Mouse (Mus musculus) lung, postnatal 36 days (tissue): ENCODE measurements around the gene Ccdc116.

Source experiments
- DNase-seq: peaks from one replicate; pipeline ENCODE4 v3.0.0; 2022; ENCODE audit warnings: mixed read lengths

The Ccdc116 gene

DNA sequence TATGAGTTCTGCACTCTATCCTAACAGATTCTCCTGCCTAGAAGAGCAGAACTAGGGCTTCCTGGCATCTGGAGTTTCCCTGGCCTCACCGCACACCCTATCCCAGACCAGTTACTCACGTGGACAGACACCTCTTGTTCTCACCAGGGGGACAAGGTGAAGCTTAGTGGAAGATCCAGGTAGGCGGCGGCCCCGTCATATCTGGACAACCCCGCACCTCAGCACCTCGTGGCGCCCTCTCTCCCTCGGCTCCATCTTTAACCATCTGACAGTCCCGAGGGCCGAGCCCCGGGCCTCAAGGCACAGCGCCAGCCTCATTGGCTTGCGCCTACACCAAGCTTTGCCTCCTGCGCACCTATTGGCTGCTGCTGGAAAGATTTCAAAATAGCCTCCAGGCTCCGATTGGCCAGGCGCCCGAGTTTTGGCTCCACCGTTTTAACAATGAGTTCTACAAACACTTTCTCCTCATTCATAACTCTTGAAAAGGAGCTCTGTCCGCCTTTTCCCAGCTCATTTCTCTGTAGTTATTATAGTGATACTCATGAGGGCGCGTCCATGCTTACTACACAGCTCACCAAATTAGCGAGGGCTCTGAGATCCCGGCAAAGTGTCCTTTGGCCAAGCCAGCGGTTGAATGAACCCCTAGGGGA, 22.0 kb downstream of the Ccdc116 start, which contains the start of gene 2610318N02Rik:
2610318N02Rik (minus strand) TSS at position 297 of the 650 bp plus-strand sequence.
- peak; percentile 88 for DNase-seq

DNA sequence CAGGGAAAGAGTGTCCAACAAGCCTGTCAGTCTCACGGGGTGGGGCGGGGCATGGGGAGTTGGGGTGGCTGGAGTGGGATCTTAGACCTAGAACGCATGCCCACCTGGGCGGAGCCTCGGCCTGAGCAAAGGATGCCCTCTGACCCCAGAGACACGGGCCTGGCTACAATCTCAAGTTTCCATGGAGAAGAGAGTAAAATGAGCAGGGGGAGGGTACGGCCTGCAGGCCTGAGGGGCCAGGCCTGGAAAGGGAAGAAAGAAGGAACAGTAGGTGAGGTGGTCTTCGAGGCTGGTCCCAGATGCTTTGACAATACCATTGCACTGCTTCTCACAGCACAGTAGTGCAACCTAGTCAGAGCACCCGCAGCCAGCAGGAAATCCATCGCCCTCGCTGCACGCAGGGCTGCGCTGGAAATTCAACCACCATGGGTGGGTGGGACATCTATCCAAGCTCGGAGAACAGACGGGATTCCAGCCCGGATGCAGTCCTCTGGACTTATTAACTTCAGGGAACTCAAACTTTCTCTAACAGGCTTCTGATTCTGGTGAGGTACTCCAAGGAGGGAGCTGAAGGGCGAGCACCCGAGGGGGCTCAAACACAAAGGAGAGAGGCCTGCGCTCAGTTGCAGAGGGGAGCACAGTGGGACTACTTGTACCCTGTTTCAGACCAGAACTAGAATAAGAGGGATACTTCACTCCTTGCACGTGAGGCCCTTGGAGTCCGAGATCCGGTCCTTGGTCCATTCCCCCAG, 22.7 kb downstream of the Ccdc116 start:
- DNase-seq: no peak

DNA sequence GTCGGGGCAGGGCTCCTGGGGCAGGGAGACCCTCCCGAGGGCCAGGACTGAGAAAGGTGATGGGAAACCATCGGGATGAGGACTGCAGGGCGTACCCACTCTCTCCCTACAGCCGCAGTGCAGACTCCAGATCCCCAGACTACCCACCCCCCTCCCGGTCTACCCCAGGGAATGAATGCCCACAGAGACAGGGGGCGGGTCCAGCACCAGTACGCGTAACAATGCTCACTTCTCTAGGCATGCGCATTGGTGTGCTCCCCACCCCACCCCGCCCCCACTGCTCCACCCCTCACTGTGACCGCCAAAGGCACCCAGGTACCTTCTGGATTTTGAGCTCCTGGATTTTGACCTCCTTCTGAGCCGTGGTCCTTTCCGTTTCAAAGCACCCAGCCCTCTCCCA, 25.5 kb downstream of the Ccdc116 start:
- no peak for DNase-seq

DNA sequence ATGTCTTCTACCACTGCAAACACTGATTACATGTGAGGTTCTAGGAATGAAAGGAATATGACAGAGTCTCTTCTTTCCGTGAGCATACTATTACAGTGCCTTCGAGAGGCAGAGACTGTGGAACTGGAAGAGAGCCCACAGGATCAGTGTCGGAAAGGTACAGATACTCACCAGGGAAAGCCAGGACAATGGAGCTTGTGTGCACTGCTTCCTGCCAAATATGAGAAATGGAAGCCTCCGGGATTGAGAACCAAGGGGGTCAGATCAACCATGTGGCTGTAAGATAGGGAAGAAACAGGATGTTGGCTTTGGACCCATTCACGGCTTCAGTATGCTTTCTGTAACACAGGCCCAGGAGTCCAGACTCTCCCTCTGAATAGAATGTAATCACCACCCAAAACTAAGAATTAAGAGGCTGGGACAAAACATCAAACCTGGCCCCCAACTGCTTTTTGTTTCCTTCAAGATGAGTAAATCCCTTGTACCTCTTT, 29.7 kb downstream of the Ccdc116 start:
- DNase-seq: no peak

DNA sequence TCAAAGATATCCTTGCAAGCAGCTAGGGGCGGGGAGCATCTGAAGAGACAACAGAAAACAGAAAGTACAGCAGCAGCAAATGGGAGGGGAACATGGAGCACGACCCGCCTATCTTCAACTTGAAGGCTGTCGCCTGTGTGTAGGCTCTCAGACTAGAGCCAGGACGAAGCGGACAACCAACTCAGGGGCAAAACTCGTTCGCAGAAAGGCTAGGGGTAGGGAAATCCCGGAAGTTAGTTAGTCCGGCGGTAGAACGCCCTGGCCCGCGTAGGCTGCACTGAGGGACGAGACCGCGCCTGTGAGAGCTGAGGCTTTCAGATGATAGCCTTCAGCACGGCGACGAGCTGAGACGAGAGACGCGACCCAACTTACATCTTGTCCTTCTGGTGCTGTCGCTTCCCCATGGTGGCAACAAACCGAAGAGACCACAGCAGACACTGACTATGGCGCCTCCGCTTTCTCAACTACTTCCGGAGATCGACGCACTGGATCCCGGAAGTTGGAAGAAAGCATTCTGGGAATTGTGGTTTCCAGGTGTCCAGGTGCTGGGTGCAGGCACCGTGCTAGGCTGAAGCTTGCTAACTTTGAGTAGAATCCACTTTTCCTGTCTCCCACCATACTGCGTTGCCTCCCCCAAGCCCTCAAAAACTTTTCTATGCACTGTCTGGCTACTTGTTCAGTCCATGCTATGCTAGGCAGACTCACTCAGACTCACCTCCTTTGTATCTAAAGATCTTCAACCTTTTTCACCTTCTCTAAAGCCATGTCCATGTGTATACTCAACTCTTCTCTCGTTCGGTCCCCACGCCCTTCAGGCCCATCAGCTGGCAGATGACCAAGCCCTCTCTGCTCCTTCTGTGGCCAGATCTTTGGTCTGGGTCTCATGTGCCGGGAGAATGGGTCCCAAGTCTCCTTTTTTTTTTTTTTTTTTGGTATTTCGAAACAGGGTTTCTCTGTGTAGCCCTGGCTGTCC, 36.0 kb downstream of the Ccdc116 start, which contains the start of gene Ppil2:
Ppil2 (minus strand) TSS at position 487 of the 973 bp plus-strand sequence.
- DNase-seq: peak; percentile 86

DNA sequence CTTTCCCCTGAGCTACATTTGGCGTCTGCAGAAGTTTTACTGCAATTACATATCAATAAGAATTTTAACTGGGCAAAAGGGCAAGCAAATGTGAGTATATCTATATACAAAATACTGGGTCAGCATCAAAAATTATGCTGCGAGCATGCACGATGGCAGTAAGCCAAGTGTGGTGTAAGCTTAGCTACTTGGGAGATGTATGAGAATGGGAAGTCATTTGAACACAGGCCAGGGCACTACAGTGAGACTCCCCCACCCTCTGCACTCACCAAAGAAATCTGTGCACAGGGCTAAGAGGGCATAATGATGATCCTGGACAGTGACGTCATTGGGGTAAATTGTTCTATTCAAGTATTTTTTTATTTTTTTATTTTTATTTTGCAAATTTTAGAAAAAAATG, 42.4 kb downstream of the Ccdc116 start:
- no peak for DNase-seq

DNA sequence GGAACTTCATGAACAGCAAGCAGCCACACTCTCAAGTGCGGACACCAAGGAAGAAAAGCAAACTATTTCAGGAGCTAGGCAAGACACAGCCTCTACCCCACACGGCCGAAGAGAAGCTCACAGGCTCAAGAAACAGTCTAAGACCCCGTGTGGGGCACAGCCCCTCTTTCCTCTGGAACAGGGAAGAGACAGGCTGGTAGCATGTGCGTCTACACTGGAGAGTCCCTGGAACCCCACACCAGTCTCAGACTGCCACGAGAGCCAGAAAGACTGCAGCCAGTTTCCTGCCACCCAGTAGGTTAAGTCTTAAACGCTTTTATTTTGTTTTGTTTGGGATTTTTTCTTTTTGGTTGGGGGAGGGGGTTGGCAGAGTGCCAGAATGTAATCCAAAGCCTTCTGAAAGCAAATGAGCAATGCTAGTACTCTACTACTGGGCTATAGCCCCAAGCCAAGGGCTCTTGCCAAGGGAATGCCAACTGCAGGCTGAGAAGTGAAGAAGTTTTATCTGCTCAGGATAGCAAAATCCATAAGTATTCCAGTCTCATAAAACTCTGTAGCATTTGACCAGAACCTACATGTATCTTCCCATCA, 44.3 kb downstream of the Ccdc116 start:
- DNase-seq: no peak

DNA sequence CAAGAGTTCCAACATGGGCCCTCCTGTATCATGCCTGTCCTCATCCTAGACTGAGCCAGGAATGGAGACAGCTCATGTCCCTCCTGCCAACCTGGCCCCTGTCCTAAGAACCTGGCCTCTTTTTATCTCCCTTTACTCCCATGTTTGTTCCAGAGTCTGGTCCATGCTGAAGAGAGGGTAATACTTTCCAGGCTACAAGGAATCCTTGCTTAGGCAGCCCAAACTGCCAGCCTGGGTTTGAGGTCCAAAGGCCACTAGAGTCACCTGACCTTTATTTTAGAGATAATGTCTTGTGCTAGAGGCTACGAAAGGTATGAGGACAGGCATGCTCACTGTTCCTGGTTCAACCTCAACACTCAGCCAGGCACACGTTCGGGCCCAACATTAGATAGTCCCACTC, 50.1 kb downstream of the Ccdc116 start:
- DNase-seq: no peak
